Mouse (Mus musculus) heart, embryonic 14.5 days (tissue): ENCODE measurements around the gene Neurod1. TPM values are rescaled to one million over a fixed set of nuclear protein-coding genes. Genes with fewer than 3 reads are reported as not detected.

ENCODE experiments used
- ATAC-seq: fragments of 200-750 bp; cut with Nextera tagmentation; 2 replicates; pipeline ENCODE4 v1.8.0; 2017; ENCODE audit warnings: low read depth, moderate TSS enrichment; ENCODE audit not compliant: insufficient number of reproducible peaks, insufficient read depth, low FRiP score
- H3K27ac ChIP-seq, 2 experiments: fragments of 200-500 bp in 1 of 2; fragments of 300-500 bp in 1 of 2; sonication (generic) in 1 of 2; replicated peaks in 1 of 2; 2 replicates each; pipeline ENCODE4 v1.5.1; 2012 to 2014; ENCODE audit warnings: low read depth in 2 of 2, low read length in 2 of 2, control low read depth in 1 of 2, mild to moderate bottlenecking in 1 of 2, mixed read lengths in 1 of 2; ENCODE audit not compliant: control insufficient read depth in 1 of 2, insufficient read depth in 1 of 2
- H3K27me3 ChIP-seq: fragments of 300-500 bp; sonication (generic); 2 replicates; pipeline ENCODE4 v1.6.1; 2014; ENCODE audit warnings: mild to moderate bottlenecking, low read length, control low read depth; ENCODE audit not compliant: control insufficient read depth, insufficient read depth
- H3K36me3 ChIP-seq: fragments of 300-500 bp; sonication (generic); 2 replicates; pipeline ENCODE4 v1.6.1; 2014; ENCODE audit warnings: mild to moderate bottlenecking, control low read depth, low read length, mixed read lengths; ENCODE audit not compliant: control insufficient read depth, insufficient read depth
- H3K4me1 ChIP-seq, 2 experiments: fragments of 200-500 bp in 1 of 2; fragments of 300-500 bp in 1 of 2; sonication (generic) in 1 of 2; 2 replicates each; pipeline ENCODE4 v1.6.1; 2012 to 2014; ENCODE audit warnings: low read length in 2 of 2, control low read depth in 1 of 2, mixed read lengths in 1 of 2; ENCODE audit not compliant: control insufficient read depth in 2 of 2, insufficient read depth in 2 of 2
- H3K4me2 ChIP-seq: fragments of 300-500 bp; sonication (generic); 2 replicates; pipeline ENCODE4 v1.6.1; 2014; ENCODE audit warnings: mild to moderate bottlenecking, low read length
- H3K4me3 ChIP-seq, 2 experiments: fragments of 200-500 bp in 1 of 2; fragments of 300-500 bp in 1 of 2; sonication (generic) in 1 of 2; 2 replicates each; pipeline ENCODE4 v1.5.1; 2012 to 2014; ENCODE audit warnings: low read length in 2 of 2, mild to moderate bottlenecking in 2 of 2, control low read depth in 1 of 2, low read depth in 1 of 2, moderate library complexity in 1 of 2; ENCODE audit not compliant: control insufficient read depth in 1 of 2, insufficient read depth in 1 of 2
- H3K9ac ChIP-seq: fragments of 300-500 bp; sonication (generic); 2 replicates; pipeline ENCODE4 v1.6.1; 2014; ENCODE audit warnings: mild to moderate bottlenecking, low read length
- H3K9me3 ChIP-seq: fragments of 300-500 bp; sonication (generic); 2 replicates; pipeline ENCODE4 v1.6.1; 2016; ENCODE audit warnings: low read length, control low read depth; ENCODE audit not compliant: control insufficient read depth
- WGBS: fragments of 180-500 bp; shearing (Covaris S2); extraction: QIAGEN DNeasy Blood & Tissue Kit; methylation state at CpG from one replicate; pipeline ENCODE4 v1.1.7; 2014; 5-methylcytosine and 5-hydroxymethylcytosine counted together
- polyA plus RNA-seq: library from polyadenylated mRNA; unstranded; fragments of >200 nt; fragmentation: Nextera tagmentation; extraction: Ambion mirVana; gene quantifications from 2 replicates; pipeline ENCODE4 v1.2.1, GENCODE M21; 2014

Gene Neurod1
- polyA plus RNA-seq, 1 experiment from 2014 or later = not detected

GRCm38 (mm10) chr2:79442227-79442626 lies 14.3 kb downstream of the Neurod1 start:
- H3K4me1 ChIP-seq = no peaks in the 10 kb centered on the region
- 86% methylated on average over 2 of the region's 2 CpGs for WGBS
- no peak for ATAC-seq

GRCm38 (mm10) chr2:79430061-79430460 lies 26.5 kb downstream of the Neurod1 start:
- no peak for ATAC-seq
- Histone ChIP-seq H3K27ac (no peak overlapping the region), H3K27me3 (peaks cover 6% of the 10 kb centered on the region; the same call in 1 of the 2 replicates), H3K4me3 (no peak overlapping the region), H3K4me1 (peaks cover 2 to 6% of the 10 kb centered on the region in 2 experiments; a peak in 3 of 4 replicates), H3K4me2 (no peak overlapping the region), H3K9ac (no peak overlapping the region), H3K36me3 (no peaks in the 10 kb centered on the region), H3K9me3 (no peaks in the 10 kb centered on the region)

More at GRCm38 (mm10) chr2:79442227-79442626, 14.3 kb downstream of the Neurod1 start:
- no peaks in the 10 kb centered on the region for H3K36me3 ChIP-seq
- H3K4me2 ChIP-seq = no peak overlapping the region
- no peak overlapping the region for H3K4me3 ChIP-seq
- H3K27ac ChIP-seq = no peak overlapping the region
- H3K27me3 ChIP-seq = no peaks in the 10 kb centered on the region
- H3K9ac ChIP-seq = no peak overlapping the region
- H3K9me3 ChIP-seq = no peaks in the 10 kb centered on the region

- H3K4me3 ChIP-seq = no peak overlapping the region
- peaks cover 2 to 6% of the 10 kb centered on the region in 2 experiments; a peak in 3 of 4 replicates for H3K4me1 ChIP-seq
- H3K27ac ChIP-seq = no peak overlapping the region
- no peak overlapping the region for H3K9ac ChIP-seq
- 8% methylated on average over 6 of the region's 6 CpGs for WGBS
- H3K27me3 ChIP-seq = peaks cover 6% of the 10 kb centered on the region; the same call in 1 of the 2 replicates
- H3K36me3 ChIP-seq = no peaks in the 10 kb centered on the region
- H3K4me2 ChIP-seq = no peak overlapping the region
- no peak for ATAC-seq
- no peaks in the 10 kb centered on the region for H3K9me3 ChIP-seq
Observed at GRCm38 (mm10) chr2:79429650-79430049, 26.9 kb downstream of the Neurod1 start.

- no peaks in the 10 kb centered on the region for H3K36me3 ChIP-seq
- H3K9me3 ChIP-seq = no peaks in the 10 kb centered on the region
- peak overlapping the region; percentile 88 for H3K4me2 ChIP-seq
- peak overlapping the region; percentile 47 to 57 for H3K4me3 ChIP-seq
- WGBS = 18% methylated on average over 7 of the region's 7 CpGs
- peaks cover 6% of the 10 kb centered on the region; the same call in 1 of the 2 replicates for H3K27me3 ChIP-seq
- no peak for ATAC-seq
- H3K27ac ChIP-seq = no peak overlapping the region
- H3K4me1 ChIP-seq = peaks cover 2 to 6% of the 10 kb centered on the region in 2 experiments; a peak in 3 of 4 replicates
- H3K9ac ChIP-seq = peak overlapping the region; percentile 65
Observed at GRCm38 (mm10) chr2:79429108-79429507, 27.4 kb downstream of the Neurod1 start.

GRCm38 (mm10) chr2:79428569-79429104 lies 27.9 kb downstream of the Neurod1 start:
- Histone ChIP-seq H3K9me3 (no peaks in the 10 kb centered on the region), H3K4me1 (peaks cover 2 to 6% of the 10 kb centered on the region in 2 experiments; a peak in 3 of 4 replicates), H3K4me2 (peak overlapping the region; percentile 88), H3K9ac (peak overlapping the region; percentile 65), H3K4me3 (peak overlapping the region; percentile 47 to 57), H3K36me3 (no peaks in the 10 kb centered on the region), H3K27me3 (peaks cover 6% of the 10 kb centered on the region; the same call in 1 of the 2 replicates), H3K27ac (no peak overlapping the region)
- WGBS = under 1% methylated on average over 35 of the region's 35 CpGs
- no peak for ATAC-seq

- Histone ChIP-seq H3K9me3 (no peaks in the 10 kb centered on the region), H3K4me3 (peak overlapping the region in 1 of 2 experiments; percentile 47; a peak in 2 of 4 replicates), H3K4me2 (peak overlapping the region; percentile 88), H3K27me3 (peaks cover 6% of the 10 kb centered on the region; the same call in 1 of the 2 replicates), H3K27ac (no peak overlapping the region), H3K36me3 (no peaks in the 10 kb centered on the region), H3K4me1 (peaks cover 2 to 6% of the 10 kb centered on the region in 2 experiments; a peak in 3 of 4 replicates), H3K9ac (no peak overlapping the region)
- 37% methylated on average over 6 of the region's 6 CpGs for WGBS
- ATAC-seq = no peak
Observed at GRCm38 (mm10) chr2:79428022-79428421, 28.5 kb downstream of the Neurod1 start.

- Histone ChIP-seq H3K4me1 (no peaks in the 10 kb centered on the region), H3K9ac (no peak overlapping the region), H3K27ac (no peak overlapping the region), H3K4me2 (no peak overlapping the region), H3K36me3 (no peaks in the 10 kb centered on the region), H3K4me3 (no peak overlapping the region), H3K9me3 (no peaks in the 10 kb centered on the region), H3K27me3 (no peaks in the 10 kb centered on the region)
- whole genome bisulfite sequencing = 53% methylated on average over 6 of the region's 6 CpGs
- no peak for ATAC-seq
Observed at GRCm38 (mm10) chr2:79421696-79422095, 34.9 kb downstream of the Neurod1 start.

- WGBS = 70% methylated on average over 7 of the region's 7 CpGs
- no peaks in the 10 kb centered on the region for H3K27me3 ChIP-seq
- H3K4me3 ChIP-seq = no peak overlapping the region
- no peak overlapping the region for H3K4me2 ChIP-seq
- H3K36me3 ChIP-seq = no peaks in the 10 kb centered on the region
- H3K9ac ChIP-seq = no peak overlapping the region
- no peak for ATAC-seq
- H3K27ac ChIP-seq = no peak overlapping the region
- H3K4me1 ChIP-seq = no peaks in the 10 kb centered on the region
- H3K9me3 ChIP-seq = no peaks in the 10 kb centered on the region
Observed at GRCm38 (mm10) chr2:79414505-79414904, 42.0 kb downstream of the Neurod1 start.
